ENCODE assay signal across 14 mouse cellular contexts in the genomic region with DNA sequence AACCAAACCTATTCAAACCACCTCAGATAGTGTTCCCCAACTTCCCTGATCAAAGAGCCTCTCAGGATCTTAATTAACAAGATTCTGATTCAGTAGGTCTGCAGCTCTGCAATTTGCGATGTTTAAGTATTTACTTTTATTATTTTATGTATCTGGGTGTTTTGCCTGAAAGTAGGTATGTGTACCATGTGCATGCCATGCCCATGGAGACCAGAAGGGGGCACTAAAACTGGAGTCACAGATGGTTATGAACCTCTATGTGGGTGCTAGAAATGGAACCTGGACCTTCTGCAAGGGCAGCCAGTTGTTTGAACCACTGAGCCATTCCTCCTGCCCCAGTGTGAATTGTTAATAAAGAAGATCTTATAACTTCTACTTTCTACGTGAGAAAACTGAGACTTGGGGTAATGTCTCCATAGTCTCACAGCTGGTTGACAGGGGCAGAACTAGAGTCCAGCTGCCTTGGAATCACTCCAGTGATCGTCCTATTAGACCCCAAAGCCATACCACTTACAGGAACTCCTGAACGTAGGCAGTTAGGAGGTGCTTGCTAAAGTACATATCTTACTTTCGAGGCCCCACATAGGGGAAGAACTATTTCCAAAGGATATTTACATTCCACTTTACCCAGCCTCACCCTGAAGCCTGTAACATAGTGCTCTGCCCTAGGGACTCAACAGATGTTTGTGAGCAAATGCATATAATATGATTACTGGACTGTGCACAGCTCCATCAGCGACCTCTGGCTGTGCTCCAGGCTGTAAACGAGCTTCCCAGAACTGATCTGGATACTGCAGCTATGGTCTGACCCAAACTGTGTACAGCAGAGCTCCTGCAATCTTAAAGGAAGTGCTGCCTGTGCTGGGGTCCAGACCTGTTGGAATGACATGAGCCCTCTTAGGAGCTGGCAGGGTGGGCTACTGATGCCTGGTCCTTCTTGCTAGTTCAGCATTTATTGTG. TPM values are rescaled to one million over a fixed set of nuclear protein-coding genes. Genes with fewer than 3 reads are reported as not detected.
A peak's percentile ranks its signal among the peaks of the same experiment; 100 is the strongest.
DNase-seq lines count a peak whose midpoint lies in the region; ATAC-seq and TF ChIP-seq lines count a peak whose summit lies in the region.
"Had no signal": no experiment of that assay in that cellular context is flagged by ENCODE, and none has a peak within 500 bp of the region (broad histone marks: within the 10 kb centered on the region; RNA-seq: fewer than 3 reads in every experiment).

No protein-coding gene starts in this region.

- H3K9me3 ChIP-seq in heart, embryonic 11.5 days (replicated peaks; ENCODE audit: control insufficient read depth, low read length), result no peaks in the 10 kb centered on the region
- no peaks in the 10 kb centered on the region for H3K9me3 ChIP-seq in liver, postnatal 0 days (ENCODE audit: low read length)
- H3K9me3 ChIP-seq in liver, embryonic 12.5 days (replicated peaks), result no peaks in the 10 kb centered on the region
- H3K9me3 ChIP-seq: liver, embryonic 13.5 days; midbrain, embryonic 12.5 days had no signal

- H3K27me3 ChIP-seq in heart, embryonic 11.5 days (ENCODE audit: control insufficient read depth, insufficient read depth, low read length), result peaks cover 3% of the 10 kb centered on the region; the same call in 1 of the 2 replicates
- H3K27me3 ChIP-seq in liver, postnatal 0 days (ENCODE audit: insufficient read depth, low read length), result no peaks in the 10 kb centered on the region
- peaks cover 35% of the 10 kb centered on the region for H3K27me3 ChIP-seq in liver, embryonic 12.5 days (replicated peaks)
- no peaks in the 10 kb centered on the region for H3K27me3 ChIP-seq in small intestine, adult 2 months (ENCODE audit: control insufficient read depth, insufficient read depth, low read length)
- H3K27me3 ChIP-seq: midbrain, embryonic 12.5 days had no signal

- TF ChIP-seq POLR2A in small intestine, adult 2 months (IDR thresholded peaks at IDR 0.05; ENCODE audit: low read depth, low read length), result no peak

- no peak for ATAC-seq in heart, embryonic 11.5 days (replicated peaks; ENCODE audit: insufficient number of reproducible peaks, low FRiP score, low TSS enrichment)
- no peak for ATAC-seq in liver, postnatal 0 days
- no peak for ATAC-seq in liver, embryonic 12.5 days

- H3K27ac ChIP-seq in heart, embryonic 11.5 days (ENCODE audit: low read depth, low read length), result no peak overlapping the region
- H3K27ac ChIP-seq in liver, postnatal 0 days (ENCODE audit: low read depth), result no peak overlapping the region
- no peak overlapping the region for H3K27ac ChIP-seq in liver, embryonic 12.5 days
- no peak overlapping the region for H3K27ac ChIP-seq in small intestine, adult 2 months (ENCODE audit: insufficient read depth, low read depth, low read length)
- H3K27ac ChIP-seq: liver, embryonic 13.5 days; midbrain, embryonic 12.5 days had no signal

- TF ChIP-seq CTCF in liver, postnatal 0 days (IDR thresholded peaks at IDR 0.05; ENCODE audit: low read depth), result peak; percentile 31
- TF ChIP-seq CTCF in small intestine, adult 2 months (IDR thresholded peaks at IDR 0.05; ENCODE audit: extremely low read depth, insufficient read length, insufficient replicate concordance, low read depth, low read length), result peak; percentile 15; the same call in 1 of the 2 replicates

- TF ChIP-seq EP300 in liver, postnatal 0 days (IDR thresholded peaks at IDR 0.05; ENCODE audit: low read depth), result no peak

- H3K4me2 ChIP-seq in heart, embryonic 11.5 days, result no peak overlapping the region
- H3K4me2 ChIP-seq in liver, postnatal 0 days (ENCODE audit: low read depth, low read length), result no peak overlapping the region
- no peak overlapping the region for H3K4me2 ChIP-seq in liver, embryonic 12.5 days
- H3K4me2 ChIP-seq: liver, embryonic 13.5 days; midbrain, embryonic 12.5 days had no signal

- H3K36me3 ChIP-seq in heart, embryonic 11.5 days (ENCODE audit: control insufficient read depth, insufficient read depth, low read length), result no peaks in the 10 kb centered on the region
- no peaks in the 10 kb centered on the region for H3K36me3 ChIP-seq in liver, postnatal 0 days (replicated peaks; ENCODE audit: insufficient read depth, low read length)
- no peaks in the 10 kb centered on the region for H3K36me3 ChIP-seq in liver, embryonic 12.5 days
- no peaks in the 10 kb centered on the region for H3K36me3 ChIP-seq in small intestine, adult 2 months (ENCODE audit: control insufficient read depth, insufficient read depth, low read length)
- H3K36me3 ChIP-seq: liver, embryonic 13.5 days; midbrain, embryonic 12.5 days had no signal

- H3K9ac ChIP-seq in heart, embryonic 11.5 days (ENCODE audit: low read depth, low read length), result no peak overlapping the region
- no peak overlapping the region for H3K9ac ChIP-seq in liver, postnatal 0 days (replicated peaks)
- H3K9ac ChIP-seq in liver, embryonic 12.5 days, result no peak overlapping the region
- H3K9ac ChIP-seq: liver, embryonic 13.5 days; midbrain, embryonic 12.5 days had no signal

- peak; percentile 80 for DNase-seq in heart, adult 11 months
- no peak for DNase-seq in liver, postnatal 0 days
- peak; percentile 63 for DNase-seq in ZHBTc4 (ENCODE audit: low read depth, low spot score)
- DNase-seq in thymus, adult 18-20 months, result no peak
- DNase-seq in frontal cortex, adult 2 months (ENCODE audit: extremely low spot score in 1 of 2, low spot score in 1 of 2), result no peak
- DNase-seq: cerebellum, adult 11-12 months; layer of hippocampus, postnatal 36 days; liver, embryonic 13.5 days; thymus, postnatal 25 days had no signal

- 80% methylated on average over 7 of the region's 7 CpGs for WGBS in heart, embryonic 11.5 days (ENCODE audit: insufficient replicate concordance)
- WGBS in liver, postnatal 0 days (ENCODE audit: insufficient replicate concordance), result 69% methylated on average over 7 of the region's 7 CpGs
- 68% methylated on average over 7 of the region's 7 CpGs for WGBS in liver, embryonic 12.5 days (ENCODE audit: insufficient replicate concordance)
- 49% methylated on average over 7 of the region's 7 CpGs for WGBS in small intestine, adult 2 months

- no peaks in the 10 kb centered on the region for H3K4me1 ChIP-seq in heart, embryonic 11.5 days (ENCODE audit: control insufficient read depth, insufficient read depth, low read length)
- no peaks in the 10 kb centered on the region for H3K4me1 ChIP-seq in liver, postnatal 0 days (ENCODE audit: insufficient read depth)
- no peaks in the 10 kb centered on the region for H3K4me1 ChIP-seq in liver, embryonic 12.5 days
- no peaks in the 10 kb centered on the region for H3K4me1 ChIP-seq in small intestine, adult 2 months (ENCODE audit: control insufficient read depth, insufficient read depth, insufficient read length, low read length)
- H3K4me1 ChIP-seq: liver, embryonic 13.5 days had no signal

- H3K4me3 ChIP-seq in heart, embryonic 11.5 days (ENCODE audit: low read depth, low read length), result no peak overlapping the region
- H3K4me3 ChIP-seq in liver, postnatal 0 days (ENCODE audit: low read depth, low read length), result no peak overlapping the region
- no peak overlapping the region for H3K4me3 ChIP-seq in liver, embryonic 12.5 days
- no peak overlapping the region for H3K4me3 ChIP-seq in small intestine, adult 2 months (ENCODE audit: low read depth, low read length)
- H3K4me3 ChIP-seq: liver, embryonic 13.5 days; midbrain, embryonic 12.5 days had no signal

RNA-seq across cellular contexts. Expression of a gene that starts 7.1 kb away (rescaled TPM):
- 1.3 and 1.9 TPM in 2 replicates for polyA plus RNA-seq in heart, embryonic 11.5 days (2014; fragmentation: Nextera tagmentation; extraction: Ambion mirVana)
- polyA plus RNA-seq in liver, postnatal 0 days (2015; fragmentation: Nextera tagmentation; extraction: Ambion mirVana), result 1.2 and 1.5 TPM in 2 replicates
- polyA plus RNA-seq in liver, embryonic 12.5 days (2016; fragmentation: Nextera tagmentation; extraction: Ambion mirVana), result 1.1 and 1.2 TPM in 2 replicates
- 10.1 and 17.6 TPM in 2 replicates for polyA plus RNA-seq in small intestine, adult 2 months (2012; rRNA removed)
- 62.1 and 62.6 TPM in 2 replicates for polyA plus RNA-seq in frontal cortex, adult 2 months (2012; rRNA removed)

RNA-seq across cellular contexts. Expression of a gene that starts 22.0 kb away (rescaled TPM):
- 1.7 and 2.0 TPM in 2 replicates for polyA plus RNA-seq in heart, embryonic 11.5 days (2014; fragmentation: Nextera tagmentation; extraction: Ambion mirVana)
- polyA plus RNA-seq in liver, postnatal 0 days (2015; fragmentation: Nextera tagmentation; extraction: Ambion mirVana), result 1.5 and 1.6 TPM in 2 replicates
- polyA plus RNA-seq in liver, embryonic 12.5 days (2016; fragmentation: Nextera tagmentation; extraction: Ambion mirVana), result 2.8 TPM in 2 replicates
- polyA plus RNA-seq in small intestine, adult 2 months (2012; rRNA removed), result 5.5 and 9.4 TPM in 2 replicates
- polyA plus RNA-seq in frontal cortex, adult 2 months (2012; rRNA removed), result 19.1 and 19.3 TPM in 2 replicates

RNA-seq across cellular contexts. Expression of a gene that starts 24.4 kb away (rescaled TPM):
- polyA plus RNA-seq in heart, embryonic 11.5 days (2014; fragmentation: Nextera tagmentation; extraction: Ambion mirVana), result 0.13 and 0.16 TPM in 2 replicates
- polyA plus RNA-seq in liver, postnatal 0 days (2015; fragmentation: Nextera tagmentation; extraction: Ambion mirVana), result not detected in 2 replicates
- polyA plus RNA-seq in liver, embryonic 12.5 days (2016; fragmentation: Nextera tagmentation; extraction: Ambion mirVana), result 0.04 TPM in 1 of 2 replicates, not detected in the other
- 0.05 TPM in 1 of 2 replicates, not detected in the other for polyA plus RNA-seq in small intestine, adult 2 months (2012; rRNA removed)
- 15.0 and 15.1 TPM in 2 replicates for polyA plus RNA-seq in frontal cortex, adult 2 months (2012; rRNA removed)
- polyA plus RNA-seq: gonadal fat pad, adult 2 months; liver, embryonic 13.5 days had no signal

RNA-seq across cellular contexts. Expression of a gene that starts 31.7 kb away (rescaled TPM):
- polyA plus RNA-seq in heart, embryonic 11.5 days (2014; fragmentation: Nextera tagmentation; extraction: Ambion mirVana), result 7.1 and 8.4 TPM in 2 replicates
- polyA plus RNA-seq in liver, postnatal 0 days (2015; fragmentation: Nextera tagmentation; extraction: Ambion mirVana), result 1.4 TPM in 2 replicates
- 4.5 and 4.9 TPM in 2 replicates for polyA plus RNA-seq in liver, embryonic 12.5 days (2016; fragmentation: Nextera tagmentation; extraction: Ambion mirVana)
- polyA plus RNA-seq in small intestine, adult 2 months (2012; rRNA removed), result 3.6 and 9.7 TPM in 2 replicates
- polyA plus RNA-seq in frontal cortex, adult 2 months (2012; rRNA removed), result 42.7 and 44.0 TPM in 2 replicates

RNA-seq across cellular contexts. Expression of a gene that starts 33.1 kb away (rescaled TPM):
- 91.3 and 102 TPM in 2 replicates for polyA plus RNA-seq in heart, embryonic 11.5 days (2014; fragmentation: Nextera tagmentation; extraction: Ambion mirVana)
- polyA plus RNA-seq in liver, postnatal 0 days (2015; fragmentation: Nextera tagmentation; extraction: Ambion mirVana), result 41.9 and 49.1 TPM in 2 replicates
- 89.0 and 91.7 TPM in 2 replicates for polyA plus RNA-seq in liver, embryonic 12.5 days (2016; fragmentation: Nextera tagmentation; extraction: Ambion mirVana)
- polyA plus RNA-seq in small intestine, adult 2 months (2012; rRNA removed), result 5.4 and 14.8 TPM in 2 replicates
- polyA plus RNA-seq in frontal cortex, adult 2 months (2012; rRNA removed), result 37.3 and 37.5 TPM in 2 replicates

Comparison
In these comparisons a context has a peak if more than half of its experiments do, and no peak if none do; other contexts are left out.
1. DNase-seq: peak in heart, adult 11 months (single experiment) and ZHBTc4 (single experiment); none in liver, postnatal 0 days (single experiment), thymus, adult 18-20 months (0 of 2) and frontal cortex, adult 2 months (0 of 2).
2. RNA of a gene that starts 24.4 kb away (polyA plus RNA-seq): 15.0 to 15.1 TPM in frontal cortex, adult 2 months; 0.13 to 0.16 TPM in heart, embryonic 11.5 days, 0.05 TPM in small intestine, adult 2 months, 0.04 TPM in liver, embryonic 12.5 days and not detected in liver, postnatal 0 days; every median in the first group is over 10 times any median in the second.